Mouse (Mus musculus) brain, embryonic 14.5 days (tissue): ENCODE results near the gene Trpm1.

ENCODE experiments used
- CTCF ChIP-seq: fragments of 200-500 bp; IDR thresholded peaks from 2 replicates; pipeline ENCODE4 v1.5.1; 2012; ENCODE audit warnings: inconsistent platforms, mild to moderate bottlenecking, moderate library complexity, borderline replicate concordance; ENCODE audit not compliant: insufficient read depth, insufficient read length; ENCODE audit errors: extremely low read depth
- POLR2A ChIP-seq: fragments of 200-500 bp; IDR thresholded peaks from 2 replicates; pipeline ENCODE4 v1.6.1; 2012; ENCODE audit warnings: mild to moderate bottlenecking, inconsistent platforms, borderline replicate concordance; ENCODE audit not compliant: poor library complexity, insufficient read depth, insufficient read length, severe bottlenecking; ENCODE audit errors: extremely low read depth

GRCm38 (mm10) chr7:64155226-64155625 lies 1.6 kb downstream of the Trpm1 start:
- TF ChIP-seq POLR2A = no peak
- TF ChIP-seq CTCF = no peak
